Mouse (Mus musculus): Measurements from ENCODE around the gene AY074887. TPM values are rescaled to one million over a fixed set of nuclear protein-coding genes. Genes with fewer than 3 reads are reported as not detected.

AY074887 gene
- polyA plus RNA-seq, 1 experiment from 2014 or later: 1.0 TPM

DNA sequence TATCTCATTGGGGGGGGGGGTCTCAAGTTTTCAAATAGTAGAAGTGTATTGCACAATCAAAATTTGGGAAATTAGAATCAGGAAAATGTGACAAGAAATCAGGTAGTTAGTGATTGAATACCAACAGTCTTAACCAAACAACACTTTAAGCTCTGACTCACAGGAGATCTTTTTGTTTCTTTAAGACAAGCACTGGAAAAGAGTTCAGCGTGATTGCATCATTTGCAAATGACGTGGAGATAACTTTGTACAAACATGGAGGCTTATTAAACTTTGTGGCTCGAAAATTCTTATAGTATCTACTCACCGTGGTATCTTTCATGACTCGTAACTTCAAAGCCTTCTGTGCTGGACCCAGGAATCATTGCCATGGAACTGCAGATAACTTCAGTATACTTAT is 41.4 kb downstream of the AY074887 start:
- Histone ChIP-seq H3K9me3 (no peaks in the 10 kb centered on the region), H3K27ac (replicated peaks) (no peak overlapping the region), H3K4me2 (replicated peaks) (no peak overlapping the region), H3K9ac (replicated peaks) (no peak overlapping the region), H3K4me1 (no peaks in the 10 kb centered on the region), H3K36me3 (peaks cover 65% of the 10 kb centered on the region), H3K4me3 (no peak overlapping the region), H3K27me3 (no peaks in the 10 kb centered on the region)
- whole genome bisulfite sequencing: 94% methylated on average over 5 of the region's 5 CpGs
- ATAC-seq (replicated peaks): no peak

Other genes starting within 250 kb of the AY074887 start
- gene Wdr61, start 216.5 kb downstream of the AY074887 start, polyA plus RNA-seq (2015; fragmentation: Nextera tagmentation; extraction: Ambion mirVana): 121 and 123 TPM in 2 replicates
- gene Crabp1, start 186.2 kb downstream of the AY074887 start, polyA plus RNA-seq (2015; fragmentation: Nextera tagmentation; extraction: Ambion mirVana): 47.3 and 53.2 TPM in 2 replicates
- 48.6 and 51.2 TPM in 2 replicates for gene Ireb2, start 87.2 kb downstream of the AY074887 start, polyA plus RNA-seq (2015; fragmentation: Nextera tagmentation; extraction: Ambion mirVana)
- gene Hykk, start 33.7 kb downstream of the AY074887 start, polyA plus RNA-seq (2015; fragmentation: Nextera tagmentation; extraction: Ambion mirVana): 1.6 and 1.8 TPM in 2 replicates
- 278 and 286 TPM in 2 replicates for gene Psma4, start 208 bp downstream of the AY074887 start, polyA plus RNA-seq (2015; fragmentation: Nextera tagmentation; extraction: Ambion mirVana)
- 1.0 and 1.5 TPM in 2 replicates for gene Chrna5, start 29.9 kb upstream of the AY074887 start, polyA plus RNA-seq (2015; fragmentation: Nextera tagmentation; extraction: Ambion mirVana)
- 3.7 and 3.8 TPM in 2 replicates for gene Chrna3, start 75.6 kb upstream of the AY074887 start, polyA plus RNA-seq (2015; fragmentation: Nextera tagmentation; extraction: Ambion mirVana)
- gene Chrnb4, start 97.8 kb upstream of the AY074887 start, polyA plus RNA-seq (2015; fragmentation: Nextera tagmentation; extraction: Ambion mirVana): 0.23 and 0.51 TPM in 2 replicates
- 34.8 and 38.2 TPM in 2 replicates for gene Ube2q2, start 197.9 kb upstream of the AY074887 start, polyA plus RNA-seq (2015; fragmentation: Nextera tagmentation; extraction: Ambion mirVana)

Measured in forebrain, embryonic 15.5 days (tissue).